Mouse (Mus musculus): ENCODE measurements around the gene Plekho2. TPM values are rescaled to one million over a fixed set of nuclear protein-coding genes. Genes with fewer than 3 reads are reported as not detected.

The Plekho2 gene
- total and polyA plus RNA-seq, 3 experiments: 7.9 to 33.8 (median 13.9) TPM

DNA sequence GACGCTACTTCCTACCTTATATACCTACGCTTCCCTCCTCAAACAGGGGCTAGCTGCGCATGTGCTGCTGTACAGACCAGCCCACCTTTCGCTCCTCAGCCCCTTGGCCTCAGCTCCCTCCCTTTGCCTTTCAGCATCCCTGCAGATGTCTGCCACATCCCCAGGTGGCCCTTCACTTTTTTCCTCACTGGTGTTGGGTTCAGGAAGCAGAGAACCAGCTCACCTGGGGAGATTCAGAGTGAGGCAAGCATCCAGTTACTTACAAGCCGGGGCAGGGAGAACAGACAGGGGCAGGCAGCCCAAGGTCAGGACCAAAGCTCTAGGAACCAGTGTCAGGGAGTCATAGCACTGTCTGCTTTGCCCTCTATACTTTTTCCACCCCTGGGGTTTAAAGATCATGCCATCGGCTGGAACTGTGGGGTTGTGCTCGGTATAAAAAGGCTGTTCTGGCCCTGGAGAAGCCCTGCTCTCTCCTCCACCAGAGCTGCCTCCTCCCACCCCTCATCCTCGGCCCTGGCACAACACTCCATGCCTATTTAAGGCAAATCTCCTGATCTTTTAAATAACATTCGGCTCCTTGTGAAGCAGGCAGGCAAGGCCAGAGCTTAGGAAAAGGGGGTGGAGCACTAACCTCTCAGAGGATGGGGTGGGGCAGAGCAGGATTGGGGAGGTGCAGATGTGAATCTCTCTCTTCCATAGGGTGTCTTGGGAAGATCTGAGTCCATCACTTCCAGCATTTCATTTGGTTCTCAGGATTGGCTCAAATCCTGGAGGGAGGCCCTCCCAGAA lies 26.7 kb upstream of the Plekho2 start:
- Histone ChIP-seq H3K4me1 (ENCODE audit: control insufficient read depth in 1 of 2, insufficient read depth in 2 of 2) (no peaks in the 10 kb centered on the region), H3K4me3 (replicated peaks in 1 of 3; ENCODE audit: low read depth in 2 of 3, low read length in 2 of 3, poor library complexity in 1 of 3) (no peak overlapping the region), H3K36me3 (replicated peaks in 1 of 2; ENCODE audit: control insufficient read depth in 1 of 2, insufficient read depth in 1 of 2, low read length in 1 of 2) (no peaks in the 10 kb centered on the region), H3K27ac (ENCODE audit: insufficient read depth, low read depth) (no peak overlapping the region), H3K4me2 (ENCODE audit: insufficient read depth, low read depth, poor library complexity, severe bottlenecking) (no peak overlapping the region), H3K9ac (ENCODE audit: insufficient read depth, low read depth) (no peak overlapping the region), H3K9me3 (replicated peaks; ENCODE audit: low read length) (no peaks in the 10 kb centered on the region), H3K27me3 (replicated peaks) (no peaks in the 10 kb centered on the region), H3K79me2 (replicated peaks; ENCODE audit: control insufficient read depth, extremely low read depth, insufficient read depth, poor library complexity, severe bottlenecking) (no peaks in the 10 kb centered on the region)
- TF ChIP-seq NRF1 (IDR thresholded peaks at IDR 0.05; ENCODE audit: low read depth, low read length) (no peak), IRF4 (IDR thresholded peaks at IDR 0.05; ENCODE audit: low read depth, low read length) (no peak), MXI1 (IDR thresholded peaks at IDR 0.05; ENCODE audit: low read depth, low read length) (no peak), MEF2A (IDR thresholded peaks at IDR 0.05; ENCODE audit: borderline replicate concordance, low read depth, low read length) (no peak), CHD1 (IDR thresholded peaks at IDR 0.05; ENCODE audit: low read depth, low read length) (no peak), MAZ (IDR thresholded peaks at IDR 0.05; ENCODE audit: low read depth, low read length) (no peak), MAX (IDR thresholded peaks at IDR 0.05; ENCODE audit: low read length) (no peak), EP300 (IDR thresholded peaks at IDR 0.05; ENCODE audit: low read length) (no peak), HCFC1 (IDR thresholded peaks at IDR 0.05; ENCODE audit: low read depth, low read length) (no peak), USF1 (IDR thresholded peaks at IDR 0.05; ENCODE audit: low read depth, low read length) (no peak), KAT2A (IDR thresholded peaks at IDR 0.05; ENCODE audit: insufficient replicate concordance, low read length) (no peak), TCF12 (IDR thresholded peaks at IDR 0.05; ENCODE audit: low read depth, low read length) (no peak), POLR2A (IDR thresholded peaks at IDR 0.05; ENCODE audit: low read depth, low read length) (no peak), PAX5 (IDR thresholded peaks at IDR 0.05; ENCODE audit: low read length) (no peak), E2F4 (IDR thresholded peaks at IDR 0.05; ENCODE audit: insufficient replicate concordance, low read depth, low read length) (no peak)
- no peak for DNase-seq (ENCODE audit: extremely low read depth)
- dilution Hi-C loops (cut with MboI; ENCODE audit: extremely low pct_ligation_motif_present, extremely low pct_unique_long_range_greater_than_20kb, low sequenced_read_pairs) (no loop called here), in situ Hi-C loops (cut with MboI; ENCODE audit: low pct_ligation_motif_present, low pct_unique_long_range_greater_than_20kb, low sequenced_read_pairs) (loop anchor here (5.0 to 10.0 kb wide), 2 partner anchors 56 to 238 kb away; no protein-coding TSS in a partner anchor)

DNA sequence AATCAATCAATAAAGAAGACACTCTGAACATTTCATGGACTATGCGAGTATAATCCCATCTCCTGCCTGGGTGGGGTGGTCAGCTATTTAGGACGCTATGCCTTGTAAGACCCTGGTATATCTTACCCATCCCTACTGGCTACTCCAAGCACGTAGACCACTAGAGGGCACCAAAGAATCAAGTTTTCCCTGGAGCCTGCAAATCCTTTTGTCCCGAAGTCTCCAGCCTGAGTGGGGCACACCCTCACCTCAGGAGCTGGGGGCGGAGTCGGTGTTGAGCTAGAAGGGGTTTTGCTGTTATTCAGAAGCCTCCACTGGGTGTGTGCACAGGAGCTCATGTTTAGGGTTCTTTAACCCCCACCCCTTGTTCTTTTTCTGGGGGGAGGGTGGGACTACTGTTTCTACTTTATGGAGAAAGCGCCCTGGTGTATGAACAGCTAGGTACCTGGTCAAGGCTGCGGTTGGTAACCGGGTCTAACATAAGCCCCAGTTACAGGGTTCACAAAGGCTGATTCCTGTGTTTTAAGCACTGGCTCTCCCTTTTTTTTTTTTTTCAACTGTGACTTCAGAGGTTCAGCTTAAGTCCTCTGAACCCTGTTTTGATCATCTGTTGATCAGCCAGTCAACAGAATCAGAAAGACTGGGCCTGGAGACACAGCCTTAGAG lies 25.8 kb upstream of the Plekho2 start:
- H3K27ac ChIP-seq (ENCODE audit: insufficient read depth, low read depth): no peak overlapping the region
- H3K79me2 ChIP-seq (replicated peaks; ENCODE audit: control insufficient read depth, extremely low read depth, insufficient read depth, poor library complexity, severe bottlenecking): no peaks in the 10 kb centered on the region
- no peak overlapping the region for H3K4me2 ChIP-seq (ENCODE audit: insufficient read depth, low read depth, poor library complexity, severe bottlenecking)
- TF ChIP-seq ZNF384 (IDR thresholded peaks at IDR 0.05; ENCODE audit: low read depth, low read length): peak; percentile 30
- TF ChIP-seq ZC3H11A (IDR thresholded peaks at IDR 0.05; ENCODE audit: low read depth, low read length): peak; percentile 38; the same call in 1 of the 2 replicates
- no peak for TF ChIP-seq NRF1 (IDR thresholded peaks at IDR 0.05; ENCODE audit: low read depth, low read length)
- no peak for TF ChIP-seq IRF4 (IDR thresholded peaks at IDR 0.05; ENCODE audit: low read depth, low read length)
- TF ChIP-seq CHD2 (IDR thresholded peaks at IDR 0.05; ENCODE audit: low read length): no peak
- TF ChIP-seq E2F4 (IDR thresholded peaks at IDR 0.05; ENCODE audit: insufficient replicate concordance, low read depth, low read length): no peak
- no peak for TF ChIP-seq TCF12 (IDR thresholded peaks at IDR 0.05; ENCODE audit: low read depth, low read length)
- TF ChIP-seq CTCF (conservative IDR thresholded peaks at IDR 0.05 in 1 of 2, IDR thresholded peaks at IDR 0.05 in 1 of 2; ENCODE audit: low read depth in 2 of 2, low read length in 2 of 2): peak; percentile 34 to 88; a peak in 3 of 4 replicates
- TF ChIP-seq RAD21 (IDR thresholded peaks at IDR 0.05; ENCODE audit: low read depth, low read length): peak; percentile 86
- peak; percentile 82 for TF ChIP-seq SMC3 (IDR thresholded peaks at IDR 0.05; ENCODE audit: low read depth, low read length)
- no peak for TF ChIP-seq ZKSCAN1 (IDR thresholded peaks at IDR 0.05; ENCODE audit: borderline replicate concordance, low read depth, low read length)
- no peak for TF ChIP-seq ZMIZ1 (IDR thresholded peaks at IDR 0.05; ENCODE audit: low read depth, low read length)
- no peaks in the 10 kb centered on the region for H3K4me1 ChIP-seq (ENCODE audit: control insufficient read depth in 1 of 2, insufficient read depth in 2 of 2)
- no peak overlapping the region for H3K9ac ChIP-seq (ENCODE audit: insufficient read depth, low read depth)
- no peaks in the 10 kb centered on the region for H3K27me3 ChIP-seq (replicated peaks)
- H3K36me3 ChIP-seq (replicated peaks in 1 of 2; ENCODE audit: control insufficient read depth in 1 of 2, insufficient read depth in 1 of 2, low read length in 1 of 2): no peaks in the 10 kb centered on the region
- peak; percentile 75 for DNase-seq (ENCODE audit: extremely low read depth)
- H3K4me3 ChIP-seq (replicated peaks in 1 of 3; ENCODE audit: low read depth in 2 of 3, low read length in 2 of 3, poor library complexity in 1 of 3): no peak overlapping the region
- dilution Hi-C loops (cut with MboI; ENCODE audit: extremely low pct_ligation_motif_present, extremely low pct_unique_long_range_greater_than_20kb, low sequenced_read_pairs) (no loop called here), in situ Hi-C loops (cut with MboI; ENCODE audit: low pct_ligation_motif_present, low pct_unique_long_range_greater_than_20kb, low sequenced_read_pairs) (loop anchor here (5.0 to 10.0 kb wide), 2 partner anchors 57 to 239 kb away; no protein-coding TSS in a partner anchor)
- no peaks in the 10 kb centered on the region for H3K9me3 ChIP-seq (replicated peaks; ENCODE audit: low read length)
